Mouse (Mus musculus): ENCODE data around the gene Chrnb1.

Chrnb1 gene

DNA sequence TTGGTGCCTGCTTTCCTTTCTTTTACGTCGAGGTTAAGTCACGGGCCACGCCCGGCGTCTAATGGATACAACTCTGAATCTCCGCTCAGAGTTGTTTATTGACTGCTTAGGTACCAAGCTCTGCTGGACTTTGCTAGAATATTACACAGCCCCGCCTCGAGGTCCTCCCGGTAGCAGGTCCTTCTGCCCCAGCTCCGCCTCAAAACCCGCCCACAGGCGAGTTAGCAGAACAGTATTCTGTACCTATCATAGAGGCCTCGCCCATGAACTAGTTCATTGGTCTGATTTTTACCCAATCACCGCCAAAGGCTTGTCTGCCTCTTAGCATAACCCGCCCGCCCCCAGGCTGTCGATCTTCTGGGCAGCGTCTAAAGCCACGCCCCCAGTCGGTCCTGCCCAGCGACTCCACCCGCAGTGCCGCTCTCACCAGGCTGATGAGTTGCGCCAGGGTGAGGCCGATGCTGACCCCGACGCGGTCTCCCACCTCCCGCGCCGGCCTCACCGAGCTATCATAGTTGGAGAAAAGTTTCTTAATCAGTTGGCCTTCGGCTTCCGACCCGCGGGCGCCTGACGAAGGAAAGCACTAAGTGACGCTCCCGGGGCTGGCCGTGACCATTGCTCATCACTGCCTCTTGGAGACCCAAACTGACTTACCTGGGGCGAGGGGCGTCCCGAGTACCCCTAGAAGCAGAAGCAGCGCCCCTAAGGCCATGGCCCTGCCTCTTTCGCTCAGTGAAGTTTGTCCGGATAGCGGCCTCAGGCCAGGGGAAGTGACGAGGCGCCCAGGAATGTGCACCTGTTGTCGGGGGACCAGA is at the start of gene Chrnb1:
Chrnb1 (minus strand) TSS at position 776 of the 815 bp plus-strand sequence.
- peak; percentile 95 for DNase-seq

DNA sequence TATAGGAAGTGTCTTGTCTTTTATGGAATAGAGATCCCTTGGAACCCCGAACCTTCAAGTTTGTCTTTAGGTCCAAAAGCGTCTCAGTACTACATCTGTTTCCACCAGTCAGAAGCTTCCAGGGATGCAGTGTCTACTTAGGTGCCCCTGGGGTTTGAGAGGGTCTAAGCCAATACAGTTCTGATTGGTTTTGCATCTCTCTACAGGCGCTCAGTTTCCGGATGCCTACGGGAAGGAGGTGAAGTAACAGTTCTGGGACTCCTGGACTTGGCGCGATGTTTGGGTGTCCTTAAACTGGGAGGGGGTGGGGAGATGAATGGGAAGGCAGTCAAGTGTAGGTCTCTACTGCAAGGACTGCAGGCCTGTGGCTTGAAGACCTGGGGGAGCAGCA is 43.0 kb upstream of the Chrnb1 start:
- no peak for DNase-seq

DNA sequence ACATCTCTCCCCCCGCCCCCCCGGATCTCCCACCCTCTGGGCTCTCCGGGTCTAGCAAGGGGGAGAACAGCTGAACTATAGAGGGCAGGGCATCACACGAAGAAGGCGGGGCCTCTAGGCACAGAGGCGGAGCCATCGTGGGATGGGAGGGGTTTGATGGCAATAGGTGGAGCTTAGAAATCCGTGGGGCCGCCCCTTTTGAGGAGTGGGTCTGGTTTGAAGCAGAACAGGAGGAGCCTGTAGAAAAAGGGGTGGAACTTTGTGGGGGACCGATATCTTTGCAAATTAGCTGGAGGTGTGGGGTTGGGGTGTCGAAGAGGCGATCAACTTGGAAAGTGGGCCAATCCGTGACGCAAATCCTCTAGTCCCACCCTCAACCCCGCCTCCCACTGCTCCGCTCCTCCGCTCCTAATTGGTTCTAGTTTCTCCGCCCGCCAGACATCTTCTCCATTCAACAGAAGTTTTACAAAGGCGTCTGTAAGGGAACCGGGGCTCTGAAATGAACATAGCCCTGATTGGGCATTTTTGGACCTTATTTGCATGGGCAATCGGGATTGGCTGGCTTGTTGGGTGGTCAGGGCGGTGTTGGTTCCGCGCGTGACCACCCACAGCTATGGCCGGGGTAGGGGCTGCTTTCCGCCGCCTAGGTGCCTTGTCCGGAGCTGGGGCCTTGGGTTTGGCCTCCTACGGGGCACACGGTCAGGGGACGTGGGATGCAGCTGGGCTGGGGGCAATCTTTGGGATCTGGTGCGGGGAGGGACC is 42.4 kb upstream of the Chrnb1 start, which contains the start of gene Tmem256:
Tmem256 (plus strand) TSS at position 563 of the 762 bp plus-strand sequence.
- DNase-seq = peak; percentile 94

DNA sequence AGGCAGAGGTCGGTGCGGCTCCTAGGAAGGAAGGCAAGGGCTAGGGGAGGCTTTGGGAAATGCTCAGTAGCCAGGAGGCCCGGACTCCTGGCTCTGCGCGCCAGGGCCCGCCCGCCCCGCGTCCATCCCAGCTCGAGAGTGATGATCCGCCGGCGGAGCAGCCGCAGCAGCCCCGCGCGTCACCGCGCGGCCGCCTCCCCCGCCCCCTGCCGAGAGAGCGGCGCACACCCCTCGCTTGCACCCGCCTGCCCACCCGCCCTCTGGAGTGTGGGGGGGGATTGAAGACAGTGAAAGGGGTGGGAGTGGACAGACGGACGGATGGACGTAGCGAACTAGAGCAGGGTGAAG is 41.8 kb upstream of the Chrnb1 start, which contains the start of gene Nlgn2:
Nlgn2 (minus strand) TSS at position 181 of the 348 bp plus-strand sequence.
- no peak for DNase-seq

DNA sequence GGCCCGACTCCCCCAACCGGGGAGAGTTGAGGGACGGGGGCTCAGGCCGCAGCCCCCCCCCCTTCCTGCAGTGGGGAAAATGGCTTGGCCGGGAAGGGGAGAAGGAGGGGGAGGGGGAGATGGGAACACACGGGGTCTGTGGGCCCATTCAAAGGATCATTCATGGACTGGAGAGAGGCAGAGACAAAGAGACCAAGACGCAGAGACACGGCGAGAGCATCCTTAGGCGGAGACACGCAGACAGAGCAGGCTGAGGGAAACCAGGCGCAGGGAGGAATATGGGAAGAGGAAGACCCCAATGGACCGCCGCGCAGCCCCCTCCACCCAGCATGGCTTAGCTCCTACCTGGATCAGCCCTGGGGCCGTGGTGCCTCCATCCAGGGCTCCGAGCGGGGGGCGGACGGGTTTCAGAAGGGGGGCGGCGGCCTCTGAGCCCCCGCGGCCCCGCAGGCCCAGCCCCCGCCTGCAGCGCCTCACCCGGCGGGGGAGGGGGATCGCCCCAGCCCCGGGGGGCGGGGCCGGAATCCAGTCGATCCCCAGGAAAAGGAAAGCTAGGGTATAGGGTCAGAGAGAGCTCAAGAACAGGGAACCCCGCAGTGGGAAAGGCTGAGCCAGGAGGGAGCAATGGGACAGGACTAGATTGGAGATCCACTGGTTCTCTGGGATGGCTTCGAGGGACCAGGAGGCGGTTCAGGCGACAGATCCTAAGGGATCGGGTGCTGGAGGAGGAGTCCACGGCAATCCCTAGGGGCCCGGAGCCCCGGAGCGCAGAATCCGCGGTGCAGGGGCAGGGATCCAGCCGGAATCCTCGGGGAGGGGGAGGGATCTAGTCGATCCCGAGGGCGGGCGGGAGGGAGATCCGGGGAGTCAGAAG is 41.2 kb upstream of the Chrnb1 start:
- DNase-seq = no peak

DNA sequence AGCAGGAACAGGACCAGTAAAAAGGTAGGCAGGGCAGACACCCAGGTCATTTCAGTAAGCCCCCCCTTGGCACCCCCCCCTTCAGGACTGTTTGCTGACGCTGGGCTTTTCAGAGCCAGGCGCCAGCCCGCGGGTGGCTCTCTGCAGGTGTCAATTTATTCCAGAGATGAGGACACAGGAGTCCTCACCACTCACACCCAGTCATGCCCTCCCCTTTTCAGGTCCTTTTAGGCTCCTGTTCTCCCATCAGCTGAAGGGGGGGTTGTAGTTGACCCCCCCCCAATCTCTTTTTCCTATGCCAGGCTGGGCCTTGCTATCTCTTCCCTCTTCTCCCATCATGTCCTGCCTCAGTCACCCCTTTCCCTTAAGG is 40.2 kb upstream of the Chrnb1 start:
- no peak for DNase-seq

DNA sequence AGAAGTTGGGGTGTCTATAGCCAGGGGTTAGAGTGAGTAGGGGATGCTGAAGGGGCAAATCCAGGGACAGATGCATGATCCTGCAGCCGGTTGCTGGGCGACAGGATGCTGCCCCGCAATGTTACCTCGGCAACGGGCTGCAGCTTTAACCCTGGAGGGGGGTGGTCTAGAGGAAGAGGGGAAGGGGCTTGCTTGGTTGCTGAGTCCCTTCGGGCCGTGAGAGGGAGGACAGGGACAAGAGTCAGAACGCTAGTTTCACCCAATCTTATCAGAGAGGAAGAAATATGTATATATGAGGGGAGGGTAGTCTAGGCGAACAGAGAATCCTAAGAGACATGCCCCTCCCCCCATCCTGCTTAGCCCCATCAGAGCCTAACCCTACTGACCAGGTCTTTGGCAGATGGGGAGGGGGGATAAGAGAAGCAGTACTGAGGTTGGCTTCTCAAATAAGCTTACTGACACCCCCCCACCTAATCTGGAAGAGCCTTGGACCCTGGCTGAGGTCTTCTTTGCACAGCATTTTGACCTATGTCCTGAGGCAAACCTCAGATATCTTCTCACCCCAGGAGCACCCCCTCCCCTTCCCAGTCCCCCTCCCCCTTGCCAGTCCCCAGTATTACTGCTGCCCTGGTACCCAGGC is 39.7 kb upstream of the Chrnb1 start:
- DNase-seq = no peak

DNA sequence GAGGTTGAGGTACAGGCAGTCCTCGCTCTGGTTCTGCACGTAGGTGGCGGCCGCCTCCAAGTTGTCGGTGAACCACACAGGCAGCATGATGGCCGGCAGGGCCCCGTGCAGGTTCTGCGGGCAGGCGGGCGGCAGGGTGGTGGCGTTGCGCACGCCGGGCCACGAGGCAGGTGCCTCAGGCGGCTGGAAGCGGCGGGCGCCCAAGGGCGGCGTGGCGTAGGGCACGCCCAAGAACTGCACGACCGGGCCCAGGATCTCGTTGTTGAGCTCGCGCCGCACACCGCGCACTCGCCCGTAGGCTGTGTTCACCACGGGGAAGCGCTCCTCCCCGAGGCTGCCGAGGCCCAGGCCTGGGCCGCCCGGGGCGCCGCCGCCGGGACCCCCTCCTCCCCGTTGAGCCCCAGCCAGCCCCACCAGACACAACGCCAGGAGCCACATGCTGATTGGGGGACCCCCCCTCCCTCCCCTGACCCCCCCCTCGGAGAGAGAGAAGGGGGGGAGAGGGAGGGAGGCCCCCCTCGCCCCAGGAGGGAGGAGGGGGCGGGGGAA is 38.3 kb upstream of the Chrnb1 start:
- no peak for DNase-seq

DNA sequence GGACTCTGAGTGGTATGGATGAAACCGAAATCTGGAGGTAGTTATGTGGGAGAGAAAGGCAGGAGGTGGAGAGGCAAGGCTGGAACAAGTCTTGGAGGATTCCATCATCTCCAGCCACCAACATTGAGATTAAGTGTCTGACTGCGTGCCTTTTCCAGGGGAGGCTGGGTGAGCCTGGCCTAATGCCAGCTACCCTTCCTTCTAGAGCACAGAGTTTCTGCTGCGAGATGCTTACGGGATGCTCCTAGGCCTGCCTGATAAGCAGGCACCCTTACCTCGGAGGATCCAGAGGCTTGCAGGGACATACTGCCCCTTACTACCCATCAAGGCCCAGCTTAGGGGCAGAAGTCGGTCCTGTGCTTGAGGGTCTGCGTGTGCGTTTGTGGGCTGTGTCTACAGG is 37.8 kb upstream of the Chrnb1 start:
- DNase-seq = no peak

DNA sequence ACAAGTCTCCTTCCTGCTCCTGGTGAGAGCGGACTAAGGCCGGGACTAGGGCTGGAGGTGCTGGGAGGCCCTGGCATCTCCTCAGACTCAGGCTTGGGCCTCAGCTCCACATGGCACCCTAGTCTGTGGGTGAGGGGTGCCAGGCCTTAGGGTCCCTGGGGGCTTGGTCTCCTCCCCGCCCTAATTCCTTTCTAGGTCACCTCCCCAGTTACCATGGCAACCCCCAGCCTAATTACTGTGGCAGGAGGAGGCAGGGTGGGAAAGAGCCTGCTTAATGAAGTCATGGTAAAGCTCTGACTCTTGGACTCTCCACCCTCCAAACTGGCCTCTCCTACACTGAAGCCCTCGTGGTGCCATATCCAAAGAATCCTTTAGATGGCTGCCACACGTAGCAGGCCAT is 33.1 kb upstream of the Chrnb1 start:
- DNase-seq = no peak

DNA sequence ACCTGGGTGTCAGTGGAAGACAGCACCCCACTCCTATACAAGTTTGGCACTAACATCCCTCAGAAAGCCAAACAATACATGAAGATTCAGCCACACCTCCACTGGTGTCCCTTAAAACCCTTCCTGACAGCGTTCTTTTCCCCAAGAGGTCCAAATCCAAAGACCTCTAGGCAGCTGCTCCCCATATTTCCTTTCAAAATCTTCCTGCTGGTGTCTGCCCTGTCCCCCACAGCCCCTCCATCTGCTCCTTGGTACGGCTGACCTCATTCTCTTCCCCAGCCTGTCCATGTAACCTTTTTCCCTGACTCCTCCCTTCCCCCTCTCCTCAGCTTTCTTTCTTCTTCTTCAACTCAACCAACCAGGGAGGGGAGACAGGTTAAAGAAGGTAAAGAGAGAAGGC is 27.7 kb upstream of the Chrnb1 start:
- DNase-seq = no peak

DNA sequence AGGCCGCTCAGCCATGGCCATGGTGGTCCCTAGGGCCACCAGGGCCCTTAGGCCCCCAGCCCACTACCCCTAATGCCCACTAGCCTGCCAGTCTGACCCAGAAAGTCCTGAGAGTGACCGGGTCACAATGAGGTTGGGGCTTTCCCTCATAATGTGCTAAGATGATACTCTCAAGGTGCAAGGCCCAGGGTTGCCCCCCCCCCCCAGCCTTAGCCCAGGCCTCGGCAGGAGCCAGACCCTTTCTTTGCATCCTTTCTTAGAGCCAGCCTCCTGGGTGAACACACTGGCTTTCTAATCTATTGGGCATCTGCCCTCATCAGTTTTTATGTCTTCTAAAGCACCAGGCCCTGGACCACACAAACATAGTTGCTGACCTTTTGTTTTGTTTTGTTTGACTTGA is 26.3 kb upstream of the Chrnb1 start, which contains the start of gene Spem1:
Spem1 (minus strand) TSS at position 101 of the 400 bp plus-strand sequence.
- DNase-seq = no peak

DNA sequence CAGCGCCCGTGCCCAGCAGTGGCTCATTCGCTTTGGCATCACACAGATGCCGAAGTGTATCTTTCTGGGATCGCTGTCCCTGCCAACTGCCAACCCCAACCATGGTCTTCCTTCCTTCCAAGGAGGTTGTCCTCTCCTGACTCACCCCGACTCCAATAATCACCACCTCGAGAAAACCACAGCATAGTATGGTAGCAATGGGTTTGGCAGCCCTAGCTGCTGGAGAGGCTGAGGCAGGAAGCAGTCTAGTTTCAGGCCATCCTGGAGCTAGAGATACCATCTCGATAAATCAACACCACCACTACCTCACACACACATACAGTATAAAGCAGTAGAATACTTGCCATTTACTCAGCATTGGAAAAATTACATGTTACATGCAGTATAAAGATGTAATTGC is 23.1 kb upstream of the Chrnb1 start:
- no peak for DNase-seq

DNA sequence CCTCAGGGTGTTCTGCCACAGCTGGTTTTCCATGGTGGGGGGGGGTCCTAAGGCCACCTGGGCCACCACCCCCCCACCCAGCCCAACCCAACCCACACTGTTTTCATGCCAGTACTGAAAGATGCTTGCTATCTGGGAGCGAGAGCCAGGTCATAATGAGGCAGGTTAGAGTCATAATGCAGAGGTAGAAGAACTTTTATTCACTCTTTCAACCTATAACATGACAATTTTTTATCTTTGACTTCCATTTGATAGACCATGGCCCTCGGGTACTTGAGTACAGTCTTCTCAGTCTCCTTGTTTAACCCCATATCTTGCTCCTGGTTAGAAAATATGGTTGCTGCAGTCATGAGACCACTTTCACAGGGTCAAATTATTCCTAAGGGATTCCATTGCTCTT is 22.6 kb upstream of the Chrnb1 start, which contains the start of gene Spem2:
Spem2 (minus strand) TSS at position 101 of the 400 bp plus-strand sequence.
- no peak for DNase-seq

DNA sequence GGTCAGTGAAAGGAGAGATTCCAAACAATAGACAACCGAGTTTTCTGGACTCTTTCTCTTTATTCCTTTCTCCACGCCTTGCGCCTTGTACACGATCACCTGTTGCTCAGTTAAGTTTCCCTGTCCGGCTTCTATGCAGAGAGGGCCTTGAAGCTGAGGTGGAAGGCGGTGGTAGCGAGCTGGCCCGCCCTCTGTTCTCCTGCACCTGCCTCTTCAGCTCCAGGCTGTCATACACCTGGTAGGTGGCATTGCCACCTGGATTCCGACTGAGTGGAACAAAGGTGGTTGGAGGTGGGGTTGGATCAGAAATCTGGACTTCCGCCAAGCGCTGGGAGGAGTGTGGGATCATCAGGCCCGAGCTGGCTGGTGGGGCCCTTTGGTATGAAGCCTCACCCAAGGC is 20.8 kb upstream of the Chrnb1 start:
- DNase-seq = no peak

DNA sequence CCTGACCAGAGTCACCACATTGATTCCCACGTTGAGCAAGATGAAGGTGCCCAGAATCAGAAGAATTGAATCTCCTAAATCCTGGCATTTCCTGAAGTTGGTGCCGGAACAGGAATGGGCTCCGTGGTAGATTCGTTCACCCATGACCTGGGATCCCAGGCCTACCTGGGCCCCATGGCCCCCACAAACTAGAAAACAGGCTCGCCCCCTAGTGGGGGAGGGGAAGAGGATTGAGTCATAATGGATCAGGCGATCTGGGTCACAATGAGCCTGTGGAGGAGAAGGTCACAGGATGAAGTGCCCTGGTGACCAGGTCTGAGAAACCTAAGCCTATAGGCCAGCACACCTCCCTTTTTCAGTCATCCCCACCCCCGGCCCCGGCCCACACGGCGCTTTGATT is 19.4 kb upstream of the Chrnb1 start, which contains the start of gene Gm39566:
Gm39566 (minus strand) TSS at position 144 of the 400 bp plus-strand sequence.
- no peak for DNase-seq

DNA sequence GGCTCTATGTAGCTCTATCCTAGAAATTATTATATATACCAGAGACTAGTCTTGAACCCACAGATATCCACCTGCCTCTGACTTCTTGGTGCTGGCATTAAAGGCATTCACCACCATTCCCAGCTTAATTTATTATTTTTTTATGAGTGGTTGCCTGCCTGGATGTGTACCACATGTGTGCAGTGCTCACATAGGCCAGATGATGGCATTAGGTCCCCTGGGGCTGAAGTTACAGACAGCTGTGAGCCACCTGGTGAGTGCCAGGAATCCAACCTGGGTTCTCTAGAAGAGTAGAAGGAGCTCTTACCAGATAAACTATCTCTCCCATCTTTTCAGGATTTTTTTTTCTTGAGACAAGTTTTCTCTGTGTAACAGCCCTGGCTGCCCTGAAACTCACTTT is 14.5 kb upstream of the Chrnb1 start:
- no peak for DNase-seq

DNA sequence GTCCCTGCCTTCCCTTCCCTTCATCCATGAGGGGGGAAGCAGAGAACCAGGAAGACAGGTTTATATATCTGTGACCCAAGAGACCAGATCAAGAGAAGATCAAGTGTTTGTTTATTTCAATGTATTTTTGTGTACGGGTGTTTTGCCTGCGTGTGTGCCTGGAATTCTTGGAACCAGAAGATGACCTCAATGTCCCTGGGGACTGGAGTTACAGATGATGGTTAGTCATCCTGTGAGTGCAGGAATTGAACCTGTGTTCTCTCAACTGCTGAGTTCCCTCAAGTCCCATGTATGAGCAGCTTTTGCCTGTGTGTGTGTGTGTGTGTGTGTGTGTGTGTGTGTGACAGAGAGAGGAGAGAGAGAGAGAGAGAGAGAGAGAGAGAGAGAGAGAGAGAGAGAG is 11.9 kb upstream of the Chrnb1 start:
- no peak for DNase-seq

DNA sequence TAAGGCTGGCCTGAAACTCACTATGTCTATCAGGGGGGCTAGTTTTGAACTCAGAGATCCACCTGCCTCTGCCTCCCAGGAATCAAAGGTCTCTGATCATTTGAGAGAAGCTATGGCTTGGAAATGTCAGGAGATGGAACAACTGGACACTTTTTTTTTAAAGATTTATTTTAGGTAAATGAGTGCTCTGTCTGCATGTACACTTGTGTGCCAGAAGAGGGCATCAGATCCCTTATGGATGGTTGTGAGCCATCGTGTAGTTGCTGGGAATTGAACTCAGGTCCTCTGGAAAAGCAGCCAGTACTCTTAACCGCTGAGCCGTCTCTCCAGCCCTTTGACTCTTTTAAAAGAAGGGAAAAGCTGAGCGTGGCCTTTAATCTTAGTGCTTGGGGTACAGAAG is 10.6 kb upstream of the Chrnb1 start:
- DNase-seq = no peak

DNA sequence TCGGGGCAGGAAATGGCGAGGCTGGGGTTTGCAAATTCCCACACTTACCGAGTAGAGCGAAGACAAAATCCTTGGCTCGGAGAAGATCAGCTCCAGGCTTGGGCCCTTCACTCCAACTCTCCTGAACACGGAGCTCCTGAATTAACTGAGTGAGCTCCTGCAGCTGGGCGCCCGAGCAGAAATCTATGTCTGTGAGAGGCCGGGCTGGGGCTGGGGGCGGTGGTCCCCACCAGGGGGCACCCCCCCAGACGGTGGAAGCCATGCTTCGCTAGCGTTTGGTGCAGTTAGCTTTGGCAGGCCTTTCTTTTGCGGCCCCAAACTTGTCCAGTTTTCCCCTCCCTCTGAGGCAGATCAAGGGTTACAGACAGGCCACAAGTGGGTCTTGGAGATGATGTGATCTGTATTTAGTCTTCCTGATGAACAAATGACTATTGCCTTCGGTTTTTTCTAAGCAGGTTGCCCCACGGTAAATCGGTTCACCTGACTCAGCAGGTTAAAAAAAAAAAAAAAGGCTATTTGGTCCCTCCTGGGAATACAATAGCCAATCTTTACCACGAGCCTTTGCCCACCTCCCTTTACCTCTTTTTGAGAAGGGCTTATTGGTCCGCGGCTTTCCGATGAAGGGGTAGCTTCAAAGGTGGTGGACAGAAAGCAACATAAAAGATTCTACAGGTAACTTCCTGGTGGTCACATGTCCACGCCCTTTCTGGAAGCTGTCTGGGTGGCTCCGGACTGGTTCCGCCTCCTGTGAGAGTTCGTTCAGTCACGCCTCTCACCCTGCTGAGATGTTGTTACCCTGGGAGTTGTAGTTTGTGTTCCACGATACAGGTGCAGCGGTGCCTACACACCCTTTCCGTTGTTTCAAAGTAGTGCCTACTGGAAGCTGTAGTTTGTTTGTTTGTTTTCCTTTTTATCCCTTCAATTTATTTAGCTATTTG is 9.5 kb upstream of the Chrnb1 start, which contains the start of gene Tmem102:
Tmem102 (minus strand) TSS at position 653 of the 938 bp plus-strand sequence.
- DNase-seq = peak; percentile 53

DNA sequence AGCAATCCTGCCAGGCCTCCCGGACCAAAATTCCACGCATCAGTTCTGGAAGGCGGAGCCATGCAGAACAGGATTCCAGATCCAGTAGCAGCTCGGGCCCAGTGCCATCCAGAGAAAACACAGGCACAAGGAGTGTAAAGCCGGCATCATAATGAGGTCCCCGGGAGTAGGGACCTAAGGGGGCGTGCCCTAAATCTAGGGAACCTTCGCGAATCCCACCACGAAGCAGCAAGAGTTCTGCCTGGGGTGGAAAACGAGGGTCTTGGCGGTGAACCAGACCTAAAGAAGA is 8.9 kb upstream of the Chrnb1 start:
- DNase-seq = peak; percentile 27

All from lung, postnatal 14 days (tissue).